Mouse (Mus musculus): ENCODE data around the gene Josd1. TPM values are rescaled to one million over a fixed set of nuclear protein-coding genes. Genes with fewer than 3 reads are reported as not detected.

The Josd1 gene
- polyA plus RNA-seq, 1 experiment from 2014 or later: 13.3 TPM

DNA sequence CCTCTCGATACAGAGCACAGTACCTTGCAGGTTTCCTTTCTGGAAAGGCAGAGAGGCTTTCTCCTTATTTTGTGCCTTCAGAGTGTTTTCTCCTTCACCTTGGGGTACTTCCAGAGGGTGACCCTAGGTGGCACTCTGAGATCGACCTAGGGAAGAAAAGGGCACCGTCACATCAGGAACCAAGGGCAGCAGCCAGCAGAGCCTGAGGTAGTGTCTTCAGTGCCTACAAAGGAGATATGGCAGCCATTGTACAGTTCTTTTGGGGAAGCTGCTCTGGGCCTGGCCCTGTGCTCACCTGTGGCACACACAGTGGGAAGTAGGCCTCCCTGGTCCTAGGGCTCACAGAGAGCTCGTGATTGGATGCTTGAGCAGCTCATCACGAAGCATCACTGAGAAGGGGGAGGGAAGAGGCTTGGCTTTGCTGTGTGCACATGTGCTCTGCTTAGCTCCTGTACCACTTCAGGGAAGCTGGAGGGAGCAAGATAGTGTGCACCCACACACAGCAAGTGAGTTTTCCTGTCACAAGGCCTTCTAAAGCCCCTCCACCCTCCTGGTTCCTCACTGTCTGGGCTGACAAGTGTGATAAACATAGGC lies 20.6 kb upstream of the Josd1 start:
- Histone ChIP-seq H3K4me3 (ENCODE audit: inconsistent target) (no peak overlapping the region), H3K36me3 (ENCODE audit: inconsistent target) (peaks cover 65% of the 10 kb centered on the region), H3K27ac (no peak overlapping the region), H3K79me2 (ENCODE audit: inconsistent target) (no peaks in the 10 kb centered on the region)
- WGBS (ENCODE audit: missing documents): 91% methylated on average over 5 of the region's 5 CpGs

GRCm38 (mm10) chr15:79706603-79707214 lies 19.0 kb upstream of the Josd1 start:
- WGBS (ENCODE audit: missing documents): 89% methylated on average over 11 of the region's 17 CpGs
- H3K79me2 ChIP-seq (ENCODE audit: inconsistent target): no peaks in the 10 kb centered on the region
- H3K4me3 ChIP-seq (ENCODE audit: inconsistent target): no peak overlapping the region
- peaks cover 49% of the 10 kb centered on the region for H3K36me3 ChIP-seq (ENCODE audit: inconsistent target)
- no peak overlapping the region for H3K27ac ChIP-seq

DNA sequence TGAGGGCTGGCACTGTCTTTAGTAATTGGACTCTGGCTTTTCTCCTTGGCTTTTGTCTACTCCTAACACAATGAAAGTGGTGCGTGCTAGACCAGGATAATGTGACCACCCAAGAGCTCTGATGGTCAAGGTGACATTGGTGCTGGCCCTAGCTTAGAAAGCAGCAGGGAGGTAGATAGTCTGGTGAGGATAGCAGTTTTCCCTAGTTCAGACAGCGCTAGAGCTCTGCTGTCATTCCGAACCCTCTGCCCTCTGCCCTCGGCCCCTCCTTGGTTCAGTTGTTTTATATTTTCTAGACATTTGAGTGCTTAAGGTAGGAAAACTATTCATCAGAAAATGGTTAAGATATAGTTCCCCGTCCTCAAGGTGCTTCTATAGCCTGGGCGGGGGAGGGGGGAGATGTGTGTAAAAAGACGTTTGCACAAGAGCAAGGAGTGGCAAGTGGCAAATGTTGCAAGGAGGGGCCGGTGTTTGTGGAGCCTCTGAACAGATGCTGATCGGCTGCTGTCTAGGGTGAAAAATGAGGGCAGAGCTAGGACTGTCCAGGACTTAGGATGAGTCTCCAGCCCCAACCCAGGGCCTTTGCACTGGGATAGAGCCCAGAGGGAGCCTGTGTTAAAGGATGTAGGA lies 10.0 kb upstream of the Josd1 start:
- WGBS (ENCODE audit: missing documents): 69% methylated on average over 9 of the region's 9 CpGs
- Histone ChIP-seq H3K27ac (no peak overlapping the region), H3K79me2 (ENCODE audit: inconsistent target) (peaks cover 67% of the 10 kb centered on the region), H3K36me3 (ENCODE audit: inconsistent target) (no peaks in the 10 kb centered on the region), H3K4me3 (ENCODE audit: inconsistent target) (no peak overlapping the region)

DNA sequence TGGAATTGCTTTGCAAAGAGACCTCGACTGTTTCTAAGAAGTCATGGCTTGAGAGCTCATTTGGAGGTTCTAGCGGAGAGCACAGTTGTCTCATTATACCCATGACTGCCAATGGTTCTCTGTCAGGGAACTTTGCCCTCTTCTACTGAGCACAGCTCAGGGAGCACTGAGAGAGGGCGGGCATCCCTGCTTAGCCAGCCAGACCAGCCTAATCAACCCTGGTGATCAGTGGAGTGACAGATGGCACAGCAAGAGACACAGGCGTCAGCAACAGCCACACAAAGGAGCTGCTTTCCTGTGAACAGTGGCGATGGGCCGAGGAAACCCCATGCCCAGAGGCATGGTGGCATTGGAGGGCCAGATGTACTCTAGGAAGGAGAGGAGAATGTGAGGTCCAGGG lies 9.3 kb upstream of the Josd1 start:
- no peaks in the 10 kb centered on the region for H3K36me3 ChIP-seq (ENCODE audit: inconsistent target)
- no peak overlapping the region for H3K27ac ChIP-seq
- peaks cover 73% of the 10 kb centered on the region for H3K79me2 ChIP-seq (ENCODE audit: inconsistent target)
- 93% methylated on average over 6 of the region's 6 CpGs for WGBS (ENCODE audit: missing documents)
- no peak overlapping the region for H3K4me3 ChIP-seq (ENCODE audit: inconsistent target)

- WGBS (ENCODE audit: missing documents): 96% methylated on average over 2 of the region's 2 CpGs
- Histone ChIP-seq H3K36me3 (ENCODE audit: inconsistent target) (no peaks in the 10 kb centered on the region), H3K79me2 (ENCODE audit: inconsistent target) (peaks cover 78% of the 10 kb centered on the region), H3K4me3 (ENCODE audit: inconsistent target) (no peak overlapping the region), H3K27ac (no peak overlapping the region)
These were observed 8.8 kb upstream of the Josd1 start for GRCm38 (mm10) chr15:79696508-79696907.

GRCm38 (mm10) chr15:79695516-79695915 lies 7.8 kb upstream of the Josd1 start:
- H3K27ac ChIP-seq: no peak overlapping the region
- 75% methylated on average over 3 of the region's 3 CpGs for WGBS (ENCODE audit: missing documents)
- H3K36me3 ChIP-seq (ENCODE audit: inconsistent target): no peaks in the 10 kb centered on the region
- no peak overlapping the region for H3K4me3 ChIP-seq (ENCODE audit: inconsistent target)
- peaks cover 82% of the 10 kb centered on the region for H3K79me2 ChIP-seq (ENCODE audit: inconsistent target)

GRCm38 (mm10) chr15:79694512-79694911 lies 6.8 kb upstream of the Josd1 start:
- Histone ChIP-seq H3K79me2 (ENCODE audit: inconsistent target) (peaks cover 81% of the 10 kb centered on the region), H3K36me3 (ENCODE audit: inconsistent target) (no peaks in the 10 kb centered on the region), H3K27ac (0 out of 2 replicates have a peak overlapping the region, but pooled peaks have one; percentile 28), H3K4me3 (ENCODE audit: inconsistent target) (no peak overlapping the region)
- WGBS (ENCODE audit: missing documents): 24% methylated on average over 4 of the region's 4 CpGs

- peak overlapping the region; percentile 28; the same call in 1 of the 2 replicates for H3K27ac ChIP-seq
- 4% methylated on average over 11 of the region's 11 CpGs for WGBS (ENCODE audit: missing documents)
- H3K4me3 ChIP-seq (ENCODE audit: inconsistent target): peak overlapping the region; percentile 26
- H3K79me2 ChIP-seq (ENCODE audit: inconsistent target): peaks cover 75% of the 10 kb centered on the region
- no peaks in the 10 kb centered on the region for H3K36me3 ChIP-seq (ENCODE audit: inconsistent target)
These were observed 6.0 kb upstream of the Josd1 start for GRCm38 (mm10) chr15:79693740-79694139.

GRCm38 (mm10) chr15:79692334-79692733 lies 4.6 kb upstream of the Josd1 start:
- Histone ChIP-seq H3K4me3 (ENCODE audit: inconsistent target) (no peak overlapping the region), H3K27ac (no peak overlapping the region), H3K36me3 (ENCODE audit: inconsistent target) (no peaks in the 10 kb centered on the region), H3K79me2 (ENCODE audit: inconsistent target) (peaks cover 62% of the 10 kb centered on the region)
- 94% methylated on average over 5 of the region's 5 CpGs for WGBS (ENCODE audit: missing documents)

- H3K4me3 ChIP-seq (ENCODE audit: inconsistent target): peak overlapping the region; percentile 60
- peaks cover 61% of the 10 kb centered on the region for H3K79me2 ChIP-seq (ENCODE audit: inconsistent target)
- under 1% methylated on average over 53 of the region's 53 CpGs for WGBS (ENCODE audit: missing documents)
- H3K36me3 ChIP-seq (ENCODE audit: inconsistent target): no peaks in the 10 kb centered on the region
- no peak overlapping the region for H3K27ac ChIP-seq
These were observed 3.3 kb upstream of the Josd1 start for GRCm38 (mm10) chr15:79691023-79691508.

DNA sequence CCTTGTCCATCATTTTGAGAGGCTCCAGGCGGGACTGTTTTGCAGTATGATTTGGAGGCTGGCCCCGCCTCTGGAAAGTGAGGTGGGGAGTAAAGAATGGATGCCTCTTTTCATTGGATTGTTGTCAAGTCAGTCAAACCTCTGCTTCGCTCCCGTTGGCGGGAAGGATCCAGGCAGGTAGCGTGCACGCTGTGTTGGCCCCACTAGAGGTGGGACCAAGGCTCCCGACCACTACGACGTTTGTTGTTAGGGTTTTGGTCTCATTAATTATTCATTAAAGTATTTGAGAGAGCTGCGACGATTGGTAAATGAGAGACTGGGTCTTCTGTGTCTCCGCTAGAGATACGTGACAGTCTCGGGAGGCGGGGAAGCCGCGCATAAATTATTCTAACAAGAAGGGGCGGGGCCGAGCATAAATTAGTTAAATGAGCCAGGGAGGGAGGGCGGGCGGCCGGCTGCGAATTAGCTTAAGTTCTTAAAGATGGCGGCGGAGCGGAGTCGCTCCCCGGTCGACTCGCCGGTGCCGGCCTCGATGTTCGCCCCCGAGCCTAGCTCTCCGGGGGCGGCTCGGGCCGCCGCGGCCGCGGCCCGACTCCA lies 2.8 kb upstream of the Josd1 start, which contains the start of gene Gtpbp1:
TSS of gene Gtpbp1 (plus strand) at position 420 of the 597 bp plus-strand sequence.
- Histone ChIP-seq H3K36me3 (ENCODE audit: inconsistent target) (no peaks in the 10 kb centered on the region), H3K4me3 (ENCODE audit: inconsistent target) (peak within 1 kb of the TSS; percentile 60), H3K27ac (no peak within 1 kb of the TSS), H3K79me2 (ENCODE audit: inconsistent target) (peaks cover 61% of the 10 kb centered on the region)
- under 1% methylated on average over 44 of the region's 45 CpGs for WGBS (ENCODE audit: missing documents)

GRCm38 (mm10) chr15:79689662-79690425 lies 2.1 kb upstream of the Josd1 start:
- Histone ChIP-seq H3K36me3 (ENCODE audit: inconsistent target) (no peaks in the 10 kb centered on the region), H3K79me2 (ENCODE audit: inconsistent target) (peaks cover 61% of the 10 kb centered on the region), H3K27ac (no peak overlapping the region), H3K4me3 (ENCODE audit: inconsistent target) (peak overlapping the region; percentile 27; the same call in 1 of the 2 replicates)
- WGBS (ENCODE audit: missing documents): 8% methylated on average over 23 of the region's 24 CpGs

GRCm38 (mm10) chr15:79688268-79688956 lies 693 bp upstream of the Josd1 start:
- Histone ChIP-seq H3K27ac (peak overlapping the region; percentile 34), H3K4me3 (ENCODE audit: inconsistent target) (peak overlapping the region; percentile 31), H3K36me3 (ENCODE audit: inconsistent target) (no peaks in the 10 kb centered on the region), H3K79me2 (ENCODE audit: inconsistent target) (peaks cover 61% of the 10 kb centered on the region)
- 9% methylated on average over 8 of the region's 8 CpGs for WGBS (ENCODE audit: missing documents)

GRCm38 (mm10) chr15:79687175-79687574 lies 544 bp downstream of the Josd1 start:
- H3K27ac ChIP-seq: no peak overlapping the region; the same call in 1 of the 2 replicates

More at GRCm38 (mm10) chr15:79687175-79687574, 544 bp downstream of the Josd1 start:
- H3K4me3 ChIP-seq (ENCODE audit: inconsistent target): peak overlapping the region; percentile 55
- no peaks in the 10 kb centered on the region for H3K36me3 ChIP-seq (ENCODE audit: inconsistent target)
- peaks cover 61% of the 10 kb centered on the region for H3K79me2 ChIP-seq (ENCODE audit: inconsistent target)
- WGBS (ENCODE audit: missing documents): 2% methylated on average over 33 of the region's 33 CpGs
